Mouse (Mus musculus): ENCODE results near the gene Stk32c. TPM values are rescaled to one million over a fixed set of nuclear protein-coding genes. Genes with fewer than 3 reads are reported as not detected.

The Stk32c gene
- polyA plus RNA-seq, 2 experiments: 0.12 TPM; not detected in 1

- no peaks in the 10 kb centered on the region for H3K27me3 ChIP-seq (ENCODE audit: control insufficient read depth, insufficient read depth, low read length)
- WGBS (ENCODE audit: insufficient replicate concordance): 65% methylated on average over 7 of the region's 7 CpGs
- DNase-seq (ENCODE audit: low read depth in 3 of 3, low spot score in 3 of 3) (no peak), ATAC-seq (ENCODE audit: insufficient read depth) (no peak)
- no peak overlapping the region for H3K4me3 ChIP-seq (ENCODE audit: insufficient read depth in 1 of 2, low read depth in 2 of 2, low read length in 2 of 2)
- H3K4me1 ChIP-seq (replicated peaks; ENCODE audit: control insufficient read depth in 2 of 2, insufficient read depth in 2 of 2, low read length in 1 of 2): no peaks in the 10 kb centered on the region
- H3K36me3 ChIP-seq (replicated peaks; ENCODE audit: control insufficient read depth, insufficient read depth, low read depth): no peaks in the 10 kb centered on the region
- no peak overlapping the region for H3K9ac ChIP-seq (replicated peaks)
- TF ChIP-seq CTCF (IDR thresholded peaks at IDR 0.05; ENCODE audit: low read depth) (no peak), EP300 (IDR thresholded peaks at IDR 0.05; ENCODE audit: low read depth) (no peak)
- no peaks in the 10 kb centered on the region for H3K9me3 ChIP-seq (ENCODE audit: control insufficient read depth, low read length)
- H3K4me2 ChIP-seq (ENCODE audit: low read depth): no peak overlapping the region
- no peak overlapping the region for H3K27ac ChIP-seq
These were observed 134.0 kb downstream of the Stk32c start for GRCm38 (mm10) chr7:139079141-139079540.

DNA sequence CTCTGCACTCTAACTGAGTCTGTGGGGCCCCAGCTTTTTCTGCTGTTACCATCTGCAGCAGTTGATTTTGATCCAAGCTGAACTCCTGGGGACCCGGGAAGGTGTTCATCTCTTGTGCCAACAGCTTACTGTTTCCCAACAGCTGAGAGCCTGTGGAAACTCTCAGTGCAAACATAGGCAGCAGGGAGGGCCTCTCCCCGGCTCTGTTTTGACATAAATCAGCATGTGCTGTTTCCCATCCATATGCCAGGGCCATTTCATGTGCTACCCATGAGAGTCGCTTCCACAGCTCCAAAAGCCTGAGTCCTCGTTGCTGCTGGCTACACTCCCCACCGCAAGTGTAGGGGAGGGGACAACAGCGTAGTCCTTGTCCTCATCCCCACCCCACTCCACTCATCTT lies 134.9 kb downstream of the Stk32c start:
- DNase-seq (ENCODE audit: low read depth in 3 of 3, low spot score in 3 of 3) (no peak), ATAC-seq (ENCODE audit: insufficient read depth) (no peak)
- Histone ChIP-seq H3K36me3 (replicated peaks; ENCODE audit: control insufficient read depth, insufficient read depth, low read depth) (no peaks in the 10 kb centered on the region), H3K27ac (no peak overlapping the region), H3K9me3 (ENCODE audit: control insufficient read depth, low read length) (no peaks in the 10 kb centered on the region), H3K9ac (replicated peaks) (no peak overlapping the region), H3K4me1 (replicated peaks; ENCODE audit: control insufficient read depth in 2 of 2, insufficient read depth in 2 of 2, low read length in 1 of 2) (no peaks in the 10 kb centered on the region), H3K4me3 (ENCODE audit: insufficient read depth in 1 of 2, low read depth in 2 of 2, low read length in 2 of 2) (no peak overlapping the region), H3K4me2 (ENCODE audit: low read depth) (no peak overlapping the region), H3K27me3 (ENCODE audit: control insufficient read depth, insufficient read depth, low read length) (no peaks in the 10 kb centered on the region)
- TF ChIP-seq CTCF (IDR thresholded peaks at IDR 0.05; ENCODE audit: low read depth): no peak
- no peak for TF ChIP-seq EP300 (IDR thresholded peaks at IDR 0.05; ENCODE audit: low read depth)
- 49% methylated on average over 6 of the region's 6 CpGs for WGBS (ENCODE audit: insufficient replicate concordance)

DNA sequence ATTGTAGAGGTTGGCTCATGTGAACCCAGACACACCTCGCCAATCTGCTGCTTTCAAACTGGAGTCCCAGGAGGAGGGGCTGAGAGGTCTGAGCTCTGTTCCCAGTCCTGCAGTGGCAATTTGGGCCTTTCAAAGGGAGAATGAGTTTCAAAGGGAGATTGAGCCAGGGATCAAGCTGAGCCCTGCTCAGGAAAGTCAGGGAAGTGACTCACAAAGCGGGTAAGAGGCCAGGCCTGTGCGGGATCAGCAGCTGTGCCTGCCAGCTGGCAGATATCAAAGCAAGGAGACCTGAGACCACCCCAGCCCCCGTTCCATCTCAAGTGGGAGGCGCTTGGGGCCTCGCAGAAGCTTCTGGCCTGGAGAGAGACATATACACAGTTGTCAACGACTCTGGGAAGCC lies 135.8 kb downstream of the Stk32c start:
- DNase-seq (ENCODE audit: low read depth in 3 of 3, low spot score in 3 of 3) (no peak), ATAC-seq (ENCODE audit: insufficient read depth) (no peak)
- TF ChIP-seq EP300 (IDR thresholded peaks at IDR 0.05; ENCODE audit: low read depth): no peak
- Histone ChIP-seq H3K27me3 (ENCODE audit: control insufficient read depth, insufficient read depth, low read length) (no peaks in the 10 kb centered on the region), H3K4me2 (ENCODE audit: low read depth) (no peak overlapping the region), H3K9me3 (ENCODE audit: control insufficient read depth, low read length) (no peaks in the 10 kb centered on the region), H3K4me1 (replicated peaks; ENCODE audit: control insufficient read depth in 2 of 2, insufficient read depth in 2 of 2, low read length in 1 of 2) (no peaks in the 10 kb centered on the region), H3K36me3 (replicated peaks; ENCODE audit: control insufficient read depth, insufficient read depth, low read depth) (no peaks in the 10 kb centered on the region), H3K9ac (replicated peaks) (no peak overlapping the region), H3K4me3 (ENCODE audit: insufficient read depth in 1 of 2, low read depth in 2 of 2, low read length in 2 of 2) (no peak overlapping the region), H3K27ac (no peak overlapping the region)
- 21% methylated on average over 7 of the region's 7 CpGs for WGBS (ENCODE audit: insufficient replicate concordance)

GRCm38 (mm10) chr7:139075054-139075794 lies 137.9 kb downstream of the Stk32c start:
- no peaks in the 10 kb centered on the region for H3K4me1 ChIP-seq (replicated peaks; ENCODE audit: control insufficient read depth in 2 of 2, insufficient read depth in 2 of 2, low read length in 1 of 2)
- no peak for ATAC-seq (ENCODE audit: insufficient read depth)
- DNase-seq (ENCODE audit: low read depth in 3 of 3, low spot score in 3 of 3): no peak
- H3K9ac ChIP-seq (replicated peaks): no peak overlapping the region
- no peaks in the 10 kb centered on the region for H3K9me3 ChIP-seq (ENCODE audit: control insufficient read depth, low read length)
- H3K4me2 ChIP-seq (ENCODE audit: low read depth): no peak overlapping the region
- no peaks in the 10 kb centered on the region for H3K27me3 ChIP-seq (ENCODE audit: control insufficient read depth, insufficient read depth, low read length)
- H3K36me3 ChIP-seq (replicated peaks; ENCODE audit: control insufficient read depth, insufficient read depth, low read depth): no peaks in the 10 kb centered on the region
- TF ChIP-seq EP300 (IDR thresholded peaks at IDR 0.05; ENCODE audit: low read depth): no peak
- TF ChIP-seq CTCF (IDR thresholded peaks at IDR 0.05; ENCODE audit: low read depth): no peak
- H3K27ac ChIP-seq: no peak overlapping the region
- H3K4me3 ChIP-seq (ENCODE audit: insufficient read depth in 1 of 2, low read depth in 2 of 2, low read length in 2 of 2): no peak overlapping the region
- 53% methylated on average over 14 of the region's 14 CpGs for WGBS (ENCODE audit: insufficient replicate concordance)

- DNase-seq (ENCODE audit: low read depth in 3 of 3, low spot score in 3 of 3) (no peak), ATAC-seq (ENCODE audit: insufficient read depth) (no peak)
- TF ChIP-seq EP300 (IDR thresholded peaks at IDR 0.05; ENCODE audit: low read depth) (no peak), CTCF (IDR thresholded peaks at IDR 0.05; ENCODE audit: low read depth) (no peak)
- WGBS (ENCODE audit: insufficient replicate concordance): 39% methylated on average over 6 of the region's 6 CpGs
- no peak overlapping the region for H3K4me2 ChIP-seq (ENCODE audit: low read depth)
- H3K4me1 ChIP-seq (replicated peaks; ENCODE audit: control insufficient read depth in 2 of 2, insufficient read depth in 2 of 2, low read length in 1 of 2): no peaks in the 10 kb centered on the region
- H3K27ac ChIP-seq: no peak overlapping the region
- no peak overlapping the region for H3K4me3 ChIP-seq (ENCODE audit: insufficient read depth in 1 of 2, low read depth in 2 of 2, low read length in 2 of 2)
- no peaks in the 10 kb centered on the region for H3K27me3 ChIP-seq (ENCODE audit: control insufficient read depth, insufficient read depth, low read length)
- H3K9me3 ChIP-seq (ENCODE audit: control insufficient read depth, low read length): no peaks in the 10 kb centered on the region
- no peaks in the 10 kb centered on the region for H3K36me3 ChIP-seq (replicated peaks; ENCODE audit: control insufficient read depth, insufficient read depth, low read depth)
- no peak overlapping the region for H3K9ac ChIP-seq (replicated peaks)
These were observed 138.9 kb downstream of the Stk32c start for GRCm38 (mm10) chr7:139074189-139074588.
